Mouse (Mus musculus) large intestine, adult 2 months (tissue): ENCODE results near the gene Rasgef1b. TPM values are rescaled to one million over a fixed set of nuclear protein-coding genes. Genes with fewer than 3 reads are reported as not detected.

Experiments
- DNase-seq: peaks from one replicate; pipeline ENCODE4 v3.0.0-alpha.2; 2012; ENCODE audit warnings: low read depth, low spot score
- WGBS: fragments of 180-500 bp; shearing (Covaris S2); methylation state at CpG from one replicate; pipeline ENCODE4 v1.1.7; 2018; 5-methylcytosine and 5-hydroxymethylcytosine counted together
- polyA plus RNA-seq: library from polyadenylated mRNA; depleted of rRNA; stranded (reverse); fragments of >200 nt; gene quantifications from 2 replicates; pipeline ENCODE4 v1.2.3, GENCODE M21; 2012

Rasgef1b gene
- polyA plus RNA-seq, 1 experiment = 5.1 TPM

DNA sequence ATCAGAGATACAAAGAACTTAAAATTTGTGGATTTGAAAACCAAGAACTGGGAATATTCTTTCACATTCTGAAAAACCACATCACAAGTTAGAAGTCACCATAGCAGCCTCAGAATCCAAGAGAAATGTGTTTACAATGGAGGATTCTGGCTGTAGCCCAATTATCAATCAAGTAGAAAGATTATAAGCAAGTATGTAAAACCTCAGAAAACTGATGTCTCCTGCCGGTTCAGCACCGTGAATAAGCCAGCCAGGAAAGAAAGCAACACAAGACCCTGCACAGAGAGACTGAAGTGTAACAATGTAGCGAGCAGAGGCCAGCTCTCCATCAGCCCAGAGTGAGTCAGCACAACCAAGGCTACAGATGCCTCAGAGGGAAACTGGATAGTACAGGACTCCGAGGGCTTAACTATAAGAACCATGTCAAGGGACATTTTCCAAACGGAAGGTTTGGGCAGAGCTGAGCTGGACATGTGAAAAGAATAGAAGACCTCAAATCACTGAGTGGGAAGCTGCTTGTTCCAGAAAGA, 111.5 kb downstream of the Rasgef1b start:
- no peak for DNase-seq
- WGBS = 52% methylated on average over 5 of the region's 5 CpGs

DNA sequence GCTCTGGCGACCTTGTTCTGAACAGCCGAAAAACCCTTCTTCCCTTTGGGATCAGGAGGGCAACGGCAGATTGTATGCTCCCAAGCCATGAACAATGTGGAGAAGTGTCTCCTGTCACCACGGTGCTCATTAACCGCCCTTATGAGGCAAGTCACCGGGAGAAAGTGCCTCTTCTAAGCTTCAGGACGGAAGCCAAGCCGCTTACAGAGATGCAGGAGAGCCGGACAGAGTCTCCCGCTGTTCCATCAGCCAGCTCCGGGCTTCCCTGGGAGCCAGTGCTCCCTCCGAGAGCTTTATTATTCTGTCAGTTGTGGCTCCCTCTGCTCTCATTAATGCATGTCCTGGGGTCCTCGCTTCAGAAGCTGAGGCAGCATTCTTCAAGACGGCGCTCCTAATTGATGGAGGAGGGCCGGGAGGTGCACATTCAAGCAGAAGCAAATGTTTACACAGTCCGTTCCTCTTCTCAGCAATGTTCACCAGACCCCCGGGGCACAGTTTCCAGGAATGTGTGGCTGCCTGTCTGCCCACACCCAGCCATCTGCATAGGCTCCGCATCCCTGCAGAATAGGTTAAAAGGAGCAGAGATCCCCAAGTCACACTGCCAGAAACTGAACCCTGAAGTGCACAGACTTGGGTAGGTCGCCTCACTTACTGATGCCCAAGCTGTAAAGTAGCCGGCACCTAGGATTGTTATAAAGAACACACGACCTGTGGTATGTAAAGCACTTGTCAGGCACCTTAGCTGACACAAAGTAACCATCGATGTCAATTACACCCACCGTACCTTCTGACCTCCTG, 115.3 kb downstream of the Rasgef1b start:
- DNase-seq = no peak
- 6% methylated on average over 24 of the region's 24 CpGs for WGBS

DNA sequence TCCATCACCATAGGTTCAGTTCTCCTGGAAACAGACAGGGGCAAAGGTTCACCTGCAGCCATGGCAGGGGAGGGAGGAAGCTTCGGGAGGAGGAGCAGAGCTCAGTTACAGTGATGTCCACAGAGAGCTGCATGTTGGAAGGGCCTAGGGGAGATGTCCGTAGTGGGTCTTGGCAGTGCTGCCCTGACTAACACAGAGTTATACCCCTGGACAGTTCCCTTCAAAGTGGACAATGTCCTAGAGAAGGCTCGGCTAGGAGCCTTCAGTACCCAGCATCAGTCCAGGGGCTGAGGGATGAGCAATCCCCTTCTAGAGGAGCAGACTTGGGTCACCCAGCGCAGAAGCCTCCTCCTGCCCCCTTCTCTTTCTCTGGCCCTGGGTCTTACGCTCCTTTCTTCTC, 121.3 kb downstream of the Rasgef1b start:
- WGBS = 65% methylated on average over 5 of the region's 5 CpGs
- no peak for DNase-seq

DNA sequence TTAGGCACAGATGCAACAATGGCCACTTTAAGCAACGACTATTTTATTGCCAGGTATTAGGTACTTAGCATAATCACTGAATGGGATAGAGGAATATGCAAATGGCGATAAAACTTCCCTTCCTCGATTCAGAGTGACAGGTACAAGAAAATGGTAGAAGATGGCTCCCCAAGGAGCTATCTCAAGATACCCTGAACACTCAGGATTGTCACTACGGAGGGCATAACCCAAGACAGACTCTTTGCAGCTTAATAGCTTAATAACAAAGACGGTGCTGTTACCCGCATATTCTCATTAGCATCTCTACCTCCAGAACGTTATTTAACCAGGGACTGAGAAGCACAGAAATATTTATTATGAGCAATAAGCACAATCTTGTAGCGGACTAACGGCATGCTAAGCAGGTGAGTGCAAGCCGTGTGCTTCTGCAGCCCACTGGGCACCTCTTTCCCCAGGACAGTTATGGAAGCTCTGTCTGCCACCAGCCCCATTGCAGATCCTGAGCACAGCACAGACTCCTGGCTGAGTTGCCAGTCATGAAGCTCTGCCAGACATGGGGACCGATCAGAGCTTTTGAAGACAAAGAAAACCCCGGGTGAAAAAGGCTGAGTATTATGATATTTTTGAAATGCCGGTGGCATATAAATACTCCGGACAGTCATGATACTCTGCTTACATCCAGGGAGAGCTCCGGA, 122.6 kb downstream of the Rasgef1b start:
- WGBS = 75% methylated on average over 15 of the region's 15 CpGs
- DNase-seq = no peak

DNA sequence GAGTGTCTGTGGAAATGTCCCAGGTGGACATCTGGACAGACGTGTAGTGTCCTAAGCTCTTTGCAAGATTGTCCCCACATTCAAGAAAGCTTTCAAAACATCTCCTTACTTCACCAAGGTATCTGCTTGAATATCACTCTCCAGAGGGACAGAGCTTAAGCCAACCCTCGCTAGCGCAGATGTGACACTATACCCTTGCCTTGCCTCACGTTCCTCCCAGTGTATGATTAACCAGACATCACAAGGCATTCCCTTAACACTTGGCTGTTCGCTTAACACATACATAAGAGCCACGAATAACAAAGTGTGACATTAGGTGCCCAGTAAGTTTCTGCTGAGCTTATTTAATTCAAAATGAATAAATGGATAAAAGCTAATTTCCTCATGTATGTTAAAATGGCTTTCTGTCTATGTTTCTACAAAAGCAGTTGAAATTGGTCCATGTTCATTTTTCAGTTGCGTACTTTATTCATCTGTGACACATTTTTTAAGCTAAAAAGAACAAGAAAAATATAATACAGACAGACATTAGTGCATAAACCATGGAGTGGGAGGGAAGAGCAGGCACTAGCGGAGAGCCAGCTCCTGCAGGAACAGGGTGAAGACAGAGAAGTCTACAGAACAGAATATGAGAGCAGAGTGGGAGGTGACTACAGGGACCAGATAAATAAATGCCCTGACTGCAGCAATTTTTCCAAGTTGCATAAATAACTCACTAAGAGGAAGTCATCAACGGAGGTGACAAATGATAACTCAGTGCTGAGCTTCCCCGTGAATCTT, 126.4 kb downstream of the Rasgef1b start:
- DNase-seq = no peak
- WGBS = 52% methylated on average over 10 of the region's 10 CpGs

DNA sequence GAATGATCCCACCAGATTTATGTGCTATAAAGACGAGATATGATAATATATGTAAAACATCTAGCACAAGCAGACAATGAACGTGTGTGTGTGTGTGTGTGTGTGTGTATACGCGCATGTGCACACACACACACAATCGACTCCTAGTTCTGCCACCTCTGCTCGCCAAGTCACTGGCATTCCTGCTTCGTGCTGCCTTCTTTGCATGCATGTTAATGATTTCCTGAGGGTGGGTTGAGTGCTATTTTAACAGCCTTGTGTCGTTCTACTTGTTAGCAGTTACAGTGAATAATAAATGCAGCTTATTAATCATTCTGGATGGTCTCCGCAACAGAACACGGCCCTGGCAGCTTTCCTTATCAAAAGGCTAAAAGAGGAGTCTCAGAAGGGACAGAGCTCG, 129.5 kb downstream of the Rasgef1b start:
- DNase-seq = no peak
- WGBS = 49% methylated on average over 11 of the region's 11 CpGs

DNA sequence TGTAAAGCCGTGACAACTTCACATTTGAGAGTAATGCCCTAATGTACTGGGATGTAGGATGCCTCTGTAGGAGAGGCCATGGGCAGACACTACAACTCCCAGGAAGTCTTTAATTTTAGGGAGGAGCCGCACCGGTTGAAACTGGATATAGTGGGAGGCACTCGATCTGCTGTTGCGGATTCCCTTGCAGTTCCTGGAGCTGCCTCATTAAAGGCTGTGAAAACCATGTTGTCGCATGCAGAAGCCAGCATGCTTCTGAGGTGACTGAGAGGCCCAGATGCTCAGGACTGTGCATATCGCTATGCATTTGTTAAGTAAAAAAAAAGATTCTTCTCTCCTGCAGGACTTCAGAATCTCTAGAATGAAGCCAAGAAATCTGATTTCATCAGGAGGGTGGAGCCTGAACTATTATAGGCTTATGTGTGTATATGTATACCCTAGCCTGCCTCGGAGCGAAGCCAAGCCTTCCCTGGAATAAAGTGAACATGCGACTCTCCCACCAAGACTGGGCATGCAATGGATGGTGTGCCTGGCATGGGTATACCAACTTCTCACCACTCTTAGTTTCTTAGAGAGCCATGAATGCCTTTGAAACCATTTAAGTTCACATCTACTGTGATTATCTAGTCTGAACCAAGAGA, 130.3 kb downstream of the Rasgef1b start:
- WGBS = 39% methylated on average over 10 of the region's 10 CpGs
- no peak for DNase-seq

DNA sequence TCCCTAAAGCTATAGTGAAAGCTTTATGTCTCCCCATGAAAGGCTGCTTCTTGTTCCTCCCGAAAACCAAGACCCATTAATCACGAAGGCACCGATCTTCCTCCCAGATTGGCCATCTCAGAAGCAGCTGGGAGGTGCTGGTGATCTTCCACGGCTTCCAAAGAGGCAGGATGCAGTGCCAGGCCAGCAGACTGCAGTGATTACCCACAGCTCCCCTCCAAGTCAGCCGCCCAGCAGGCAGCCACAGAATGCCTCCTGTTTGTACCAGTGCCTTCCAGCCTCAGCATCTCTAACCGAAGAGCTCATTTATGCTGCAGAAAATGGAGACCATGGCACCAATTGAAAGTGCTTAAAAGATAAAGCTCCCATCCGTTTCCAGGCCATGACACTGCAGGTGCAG, 131.2 kb downstream of the Rasgef1b start:
- no peak for DNase-seq
- WGBS = 68% methylated on average over 7 of the region's 7 CpGs

DNA sequence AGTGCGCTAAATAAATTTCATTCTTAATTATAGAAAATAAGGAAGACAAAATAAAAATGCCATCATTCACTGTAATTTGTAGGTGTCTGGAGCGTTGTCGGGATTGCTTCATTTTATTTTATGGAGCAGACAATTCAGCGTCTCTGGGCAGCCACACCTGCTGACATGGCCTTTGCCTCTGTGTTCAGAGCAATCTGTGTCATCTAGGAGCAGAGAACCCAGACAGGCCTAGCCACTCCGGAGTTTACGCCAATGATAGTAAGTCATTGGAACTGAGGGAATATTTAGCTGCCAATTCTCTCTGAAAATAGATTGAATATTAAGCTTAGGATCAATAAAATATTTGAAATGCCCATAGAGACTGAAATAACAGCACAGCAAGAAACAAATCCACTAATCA, 137.5 kb downstream of the Rasgef1b start:
- DNase-seq = no peak
- WGBS = 25% methylated on average over 6 of the region's 6 CpGs

DNA sequence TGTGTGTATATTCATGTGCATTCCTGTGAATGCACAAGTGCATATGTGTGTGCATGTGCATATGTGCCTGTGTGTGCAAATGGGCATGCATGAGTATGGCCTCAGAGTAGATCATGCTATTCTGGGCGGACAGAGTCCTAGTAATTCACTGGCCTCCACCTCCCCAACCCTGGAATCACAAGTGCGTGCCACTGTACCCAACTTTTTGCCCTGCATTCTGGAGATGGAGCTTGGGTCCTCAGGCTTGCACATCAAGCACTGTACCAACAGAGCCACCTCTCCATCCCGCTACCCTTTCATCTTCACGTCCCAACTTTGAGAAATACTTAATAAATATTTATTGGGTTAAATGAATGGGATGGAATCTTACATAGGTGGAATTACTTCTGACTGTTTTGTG, 138.3 kb downstream of the Rasgef1b start:
- DNase-seq = no peak
- 79% methylated on average over 4 of the region's 4 CpGs for WGBS

DNA sequence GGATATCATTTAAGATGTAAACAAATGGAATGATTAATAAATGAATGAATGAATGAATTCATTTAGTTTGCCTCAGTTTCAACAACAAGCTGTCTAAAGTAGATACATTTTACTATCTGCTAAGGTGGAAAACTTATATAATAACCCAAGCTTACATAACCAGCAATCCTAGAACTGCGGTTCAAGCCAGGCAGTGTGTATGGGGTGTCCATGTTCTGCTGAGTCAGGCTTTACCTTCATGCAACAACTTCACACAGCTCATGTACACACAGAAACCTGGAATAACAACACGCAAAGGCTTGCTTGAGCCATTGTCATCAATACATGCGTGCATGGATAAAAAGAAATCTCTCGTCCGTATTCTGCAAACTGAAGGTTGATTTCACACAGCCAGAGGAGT, 140.9 kb downstream of the Rasgef1b start:
- no peak for DNase-seq
- 95% methylated on average over 5 of the region's 5 CpGs for WGBS

DNA sequence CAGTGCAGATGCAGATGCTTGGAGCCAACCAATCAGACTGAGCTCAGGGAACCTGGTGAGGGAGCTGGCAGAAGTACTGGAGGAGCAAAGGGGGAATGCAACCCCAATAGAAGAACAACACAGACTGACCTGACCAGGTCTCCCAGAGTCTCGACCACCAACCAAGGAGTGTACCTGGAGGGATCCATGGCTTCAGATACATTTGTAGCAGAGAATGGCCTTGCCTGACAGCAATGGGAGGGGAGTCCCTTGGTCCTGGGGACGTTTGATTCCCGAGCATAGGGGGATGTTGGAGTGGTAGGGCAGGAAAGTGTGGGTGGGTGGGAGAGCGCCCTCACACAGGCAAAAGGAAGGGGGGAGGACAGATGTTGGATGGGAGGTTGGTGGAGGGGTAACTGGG, 141.3 kb downstream of the Rasgef1b start:
- no peak for DNase-seq
- 76% methylated on average over 4 of the region's 4 CpGs for WGBS

DNA sequence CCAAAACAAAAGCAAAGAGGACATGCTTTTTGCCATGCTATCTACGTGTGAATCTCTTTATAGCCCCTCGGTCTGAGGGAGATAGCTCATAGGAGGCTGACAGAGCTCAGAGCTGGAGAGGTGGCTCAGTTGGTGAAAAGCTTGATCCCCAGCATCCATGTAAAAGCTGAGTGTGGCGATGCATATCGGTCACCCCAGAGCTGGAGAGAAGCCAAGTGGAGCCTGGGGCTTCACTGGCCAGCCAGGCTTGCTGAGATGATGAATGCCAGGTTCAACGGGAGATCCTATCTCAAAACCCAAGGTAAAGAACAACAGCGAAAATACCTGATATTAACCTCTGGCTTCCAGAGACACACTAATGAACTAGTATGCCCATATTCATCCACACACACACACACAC, 142.6 kb downstream of the Rasgef1b start:
- no peak for DNase-seq
- 80% methylated on average over 6 of the region's 6 CpGs for WGBS

DNA sequence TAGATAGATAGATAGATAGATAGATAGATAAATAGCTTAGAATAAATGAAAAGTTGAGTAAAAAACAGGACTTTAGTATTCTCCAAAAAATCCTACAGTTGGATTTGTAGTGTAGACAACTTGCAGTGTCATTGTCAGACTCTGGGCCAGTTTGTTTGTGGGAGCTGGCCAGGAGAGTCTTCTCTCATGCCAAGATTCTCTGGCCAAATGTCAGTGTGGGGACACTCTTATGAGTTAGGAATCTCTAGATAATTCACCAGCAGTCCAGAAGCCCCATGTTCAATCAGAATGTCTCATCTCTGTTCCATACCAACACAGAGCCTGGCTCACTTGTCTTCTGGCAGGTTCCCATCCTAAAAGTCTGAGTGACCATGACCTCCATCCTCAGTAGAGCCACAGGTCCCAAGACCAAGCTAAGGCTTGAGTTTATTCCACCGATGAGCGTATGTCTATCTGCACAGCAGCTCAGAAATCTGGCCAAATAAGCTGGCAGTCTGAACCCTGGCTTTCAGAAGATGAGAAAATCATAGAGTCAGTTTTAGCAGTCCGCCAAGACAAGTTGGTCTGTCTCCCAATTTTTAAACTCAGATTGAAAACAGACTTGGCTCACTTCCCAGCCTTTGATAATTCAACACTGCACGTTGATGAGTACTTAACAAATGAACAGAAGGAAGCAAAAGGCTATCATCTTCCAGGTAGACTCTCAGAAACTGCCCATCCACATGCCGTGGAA, 143.5 kb downstream of the Rasgef1b start:
- DNase-seq = no peak
- 60% methylated on average over 5 of the region's 5 CpGs for WGBS

DNA sequence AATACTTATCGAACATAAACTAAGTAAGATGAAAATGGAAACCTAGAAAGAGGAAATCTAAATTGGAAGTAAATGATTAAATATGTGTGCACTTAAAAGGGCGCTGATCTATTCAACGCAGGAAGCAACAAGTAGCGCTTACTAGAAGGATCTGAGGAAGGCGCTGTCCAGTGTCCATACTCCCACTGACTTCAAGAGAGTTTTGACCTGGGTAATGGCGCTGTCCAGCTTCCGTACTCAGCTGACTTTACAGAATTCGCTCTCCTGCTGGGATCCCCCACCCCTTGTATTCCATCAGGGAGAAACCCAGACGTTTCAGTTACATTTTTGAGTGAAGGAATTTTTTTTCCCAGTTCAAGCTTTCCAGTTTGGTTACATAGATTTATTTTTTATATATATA, 144.6 kb downstream of the Rasgef1b start:
- WGBS = 77% methylated on average over 9 of the region's 9 CpGs
- DNase-seq = no peak

DNA sequence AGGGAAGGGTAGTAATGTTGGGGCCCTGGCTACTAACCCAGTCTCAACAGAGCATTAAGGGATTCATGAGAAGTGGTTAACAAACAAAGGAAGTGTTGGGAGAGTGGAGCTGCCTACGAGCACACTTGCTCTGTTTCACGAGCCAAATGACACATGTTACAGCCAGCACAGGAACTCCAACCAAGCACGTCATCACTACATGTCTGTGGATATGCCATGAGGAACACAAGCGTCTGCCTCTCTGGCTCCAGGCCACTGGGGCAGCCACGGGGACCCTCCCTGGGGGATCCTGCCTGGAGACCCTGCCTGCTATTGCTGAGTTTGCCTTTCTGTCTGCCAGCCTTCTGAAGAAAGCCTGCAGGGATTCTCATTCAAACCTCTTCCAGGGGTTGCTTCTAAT, 146.8 kb downstream of the Rasgef1b start:
- DNase-seq = no peak
- WGBS = 33% methylated on average over 5 of the region's 5 CpGs

DNA sequence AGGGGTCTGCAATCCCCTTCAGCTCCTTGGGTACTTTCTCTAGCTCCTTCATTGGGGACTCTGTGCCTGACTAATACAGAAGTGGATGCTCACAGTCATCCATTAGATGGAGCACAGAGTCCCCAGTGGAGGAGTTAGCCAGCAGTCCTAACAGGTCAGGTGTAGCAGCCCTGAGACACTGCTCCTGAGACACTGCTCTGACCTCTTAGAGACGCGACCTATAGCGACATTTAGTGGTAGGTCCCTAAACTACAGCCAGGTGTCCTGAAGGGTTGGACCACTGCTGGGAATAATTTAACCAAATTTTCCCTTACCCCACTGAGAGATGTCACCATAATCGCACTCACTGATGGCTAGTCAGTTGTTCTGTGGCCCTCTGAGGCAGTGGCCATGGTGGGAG, 150.2 kb downstream of the Rasgef1b start:
- WGBS = 3% methylated on average over 4 of the region's 4 CpGs
- peak; percentile 27 for DNase-seq

DNA sequence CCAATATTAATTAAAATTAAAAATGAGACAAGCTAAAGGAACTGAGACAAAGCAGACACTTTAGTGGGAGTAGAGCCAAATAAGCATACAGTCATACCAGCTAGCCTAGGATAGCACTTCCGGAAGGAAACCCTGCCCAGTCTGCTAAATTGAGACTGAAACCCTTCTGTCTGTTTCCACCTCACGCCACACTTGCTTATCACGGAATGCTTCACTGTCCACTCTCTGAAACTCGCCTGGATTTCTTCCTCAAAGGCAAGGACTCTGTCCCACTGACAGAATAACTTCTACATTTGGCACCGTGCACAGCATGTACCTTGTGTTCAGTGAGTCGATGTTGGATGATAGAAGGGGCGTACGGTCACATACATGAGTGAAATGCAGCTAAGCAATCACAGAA, 153.0 kb downstream of the Rasgef1b start:
- DNase-seq = no peak
- 73% methylated on average over 8 of the region's 8 CpGs for WGBS
